Mouse (Mus musculus) MEL (cell line): Measurements from ENCODE around the gene Rad51d.

ENCODE experiments used
- CTCF ChIP-seq, 3 experiments: IDR thresholded peaks in 2 of 3; conservative IDR thresholded peaks in 1 of 3; 2 replicates each; pipeline ENCODE4 v1.5.1; 2011 to 2012; ENCODE audit warnings: low read length in 3 of 3, low read depth in 2 of 3, mild to moderate bottlenecking in 2 of 3, improper control_type of control experiment in 1 of 3, inconsistent platforms in 1 of 3, mixed read lengths in 1 of 3, moderate library complexity in 1 of 3; ENCODE audit not compliant: control insufficient read depth in 1 of 3, insufficient read depth in 1 of 3, poor library complexity in 1 of 3, severe bottlenecking in 1 of 3
- ELF1 ChIP-seq: IDR thresholded peaks from 2 replicates; pipeline ENCODE4 v1.6.1; 2014; ENCODE audit warnings: low read depth, mild to moderate bottlenecking, inconsistent platforms, low read length, improper control_type of control experiment, moderate library complexity
- HCFC1 ChIP-seq: IDR thresholded peaks from 2 replicates; pipeline ENCODE4 v1.6.1; 2012; ENCODE audit warnings: low read depth, mild to moderate bottlenecking, inconsistent platforms, low read length, improper control_type of control experiment, moderate library complexity
- MAFK ChIP-seq: IDR thresholded peaks from 2 replicates; pipeline ENCODE4 v1.6.1; 2011; ENCODE audit warnings: low read depth, mild to moderate bottlenecking, low read length, improper control_type of control experiment, borderline replicate concordance
- MEF2A ChIP-seq: IDR thresholded peaks from 2 replicates; pipeline ENCODE4 v1.6.1; 2014; ENCODE audit warnings: low read depth, mild to moderate bottlenecking, inconsistent platforms, low read length, improper control_type of control experiment; ENCODE audit not compliant: poor library complexity, insufficient replicate concordance, severe bottlenecking; ENCODE audit errors: extremely low read depth
- POLR2A ChIP-seq, 2 experiments: IDR thresholded peaks; 2 replicates each; pipeline ENCODE4 v1.6.1; 2011 to 2012; ENCODE audit warnings: low read length in 2 of 2, mild to moderate bottlenecking in 2 of 2, control low read depth in 1 of 2, improper control_type of control experiment in 1 of 2, low read depth in 1 of 2, moderate library complexity in 1 of 2; ENCODE audit not compliant: control insufficient read depth in 1 of 2, insufficient read depth in 1 of 2, poor library complexity in 1 of 2
- POLR2AphosphoS2 ChIP-seq: IDR thresholded peaks from 2 replicates; pipeline ENCODE4 v1.6.1; 2011; ENCODE audit warnings: low read length, improper control_type of control experiment
- ZNF384 ChIP-seq: IDR thresholded peaks from 2 replicates; pipeline ENCODE4 v1.6.1; 2012; ENCODE audit warnings: low read depth, mild to moderate bottlenecking, inconsistent platforms, low read length, improper control_type of control experiment

- no peak for TF ChIP-seq HCFC1
- TF ChIP-seq MEF2A, result no peak
- no peak for TF ChIP-seq POLR2A (IDR thresholded peaks at IDR 0.05; ENCODE audit: control insufficient read depth in 1 of 2, insufficient read depth in 1 of 2, low read depth in 1 of 2, low read length in 2 of 2, poor library complexity in 1 of 2)
- TF ChIP-seq ZNF384, result no peak
- no peak for TF ChIP-seq CTCF (IDR thresholded peaks at IDR 0.05 in 2 of 3, conservative IDR thresholded peaks at IDR 0.05 in 1 of 3; ENCODE audit: control insufficient read depth in 1 of 3, insufficient read depth in 1 of 3, low read depth in 2 of 3, low read length in 3 of 3, poor library complexity in 1 of 3, severe bottlenecking in 1 of 3)
- no peak for TF ChIP-seq ELF1
- TF ChIP-seq MAFK, result no peak
- no peak for TF ChIP-seq POLR2AphosphoS2
Observed at GRCm38 (mm10) chr11:82854111-82854510, 36.3 kb downstream of the Rad51d start.
